Mouse (Mus musculus): ENCODE measurements at regions not wholly inside any gene's neighbourhood (a gene's known extent, or its start where the extent isn't known, plus 50 kb on each side); places are given as distances from the start of the nearest gene placed in this dataset.

GRCm38 (mm10) chr10:29921658-29922057 lies 278.7 kb downstream of the Cenpw start:
- Histone ChIP-seq H3K27ac (ENCODE audit: low read depth, low read length) (no peak overlapping the region), H3K9me3 (replicated peaks; ENCODE audit: control insufficient read depth, low read length) (no peaks in the 10 kb centered on the region), H3K9ac (ENCODE audit: low read depth, low read length) (no peak overlapping the region), H3K4me3 (ENCODE audit: low read depth, low read length) (no peak overlapping the region), H3K4me1 (ENCODE audit: control insufficient read depth, insufficient read depth, low read length) (no peaks in the 10 kb centered on the region), H3K27me3 (ENCODE audit: control insufficient read depth, insufficient read depth, low read length) (no peaks in the 10 kb centered on the region), H3K36me3 (ENCODE audit: control insufficient read depth, insufficient read depth, low read length) (no peaks in the 10 kb centered on the region), H3K4me2 (no peak overlapping the region)
- ATAC-seq (replicated peaks; ENCODE audit: insufficient number of reproducible peaks, low FRiP score, low TSS enrichment): no peak
- WGBS (ENCODE audit: insufficient replicate concordance): 18% methylated on average over 4 of the region's 4 CpGs

GRCm38 (mm10) chr10:29897780-29898363 lies 302.5 kb downstream of the Cenpw start:
- Histone ChIP-seq H3K27ac (ENCODE audit: low read depth, low read length) (no peak overlapping the region), H3K36me3 (ENCODE audit: control insufficient read depth, insufficient read depth, low read length) (no peaks in the 10 kb centered on the region), H3K4me1 (ENCODE audit: control insufficient read depth, insufficient read depth, low read length) (no peaks in the 10 kb centered on the region), H3K4me2 (no peak overlapping the region), H3K27me3 (ENCODE audit: control insufficient read depth, insufficient read depth, low read length) (no peaks in the 10 kb centered on the region), H3K9me3 (replicated peaks; ENCODE audit: control insufficient read depth, low read length) (no peaks in the 10 kb centered on the region), H3K9ac (ENCODE audit: low read depth, low read length) (no peak overlapping the region), H3K4me3 (ENCODE audit: low read depth, low read length) (no peak overlapping the region)
- 63% methylated on average over 1 of the region's 1 CpGs for WGBS (ENCODE audit: insufficient replicate concordance)
- no peak for ATAC-seq (replicated peaks; ENCODE audit: insufficient number of reproducible peaks, low FRiP score, low TSS enrichment)

- no peaks in the 10 kb centered on the region for H3K9me3 ChIP-seq (replicated peaks; ENCODE audit: control insufficient read depth, low read length)
- ATAC-seq (replicated peaks; ENCODE audit: insufficient number of reproducible peaks, low FRiP score, low TSS enrichment): no peak
- H3K36me3 ChIP-seq (ENCODE audit: control insufficient read depth, insufficient read depth, low read length): no peaks in the 10 kb centered on the region
- H3K27me3 ChIP-seq (ENCODE audit: control insufficient read depth, insufficient read depth, low read length): no peaks in the 10 kb centered on the region
- H3K9ac ChIP-seq (ENCODE audit: low read depth, low read length): no peak overlapping the region
- H3K4me2 ChIP-seq: no peak overlapping the region
- H3K4me1 ChIP-seq (ENCODE audit: control insufficient read depth, insufficient read depth, low read length): no peaks in the 10 kb centered on the region
- no peak overlapping the region for H3K27ac ChIP-seq (ENCODE audit: low read depth, low read length)
- no peak overlapping the region for H3K4me3 ChIP-seq (ENCODE audit: low read depth, low read length)
Measured at GRCm38 (mm10) chr10:29864566-29864965, 328.9 kb upstream of the Rspo3 start.

- Histone ChIP-seq H3K27ac (ENCODE audit: low read depth, low read length) (no peak overlapping the region), H3K4me3 (ENCODE audit: low read depth, low read length) (no peak overlapping the region), H3K4me1 (ENCODE audit: control insufficient read depth, insufficient read depth, low read length) (no peaks in the 10 kb centered on the region), H3K9me3 (replicated peaks; ENCODE audit: control insufficient read depth, low read length) (no peaks in the 10 kb centered on the region), H3K27me3 (ENCODE audit: control insufficient read depth, insufficient read depth, low read length) (no peaks in the 10 kb centered on the region), H3K36me3 (ENCODE audit: control insufficient read depth, insufficient read depth, low read length) (no peaks in the 10 kb centered on the region), H3K9ac (ENCODE audit: low read depth, low read length) (no peak overlapping the region), H3K4me2 (no peak overlapping the region)
- no peak for ATAC-seq (replicated peaks; ENCODE audit: insufficient number of reproducible peaks, low FRiP score, low TSS enrichment)
- WGBS (ENCODE audit: insufficient replicate concordance): 12% methylated on average over 2 of the region's 2 CpGs
Measured at GRCm38 (mm10) chr10:29855749-29856313, 320.2 kb upstream of the Rspo3 start.

- H3K4me1 ChIP-seq (ENCODE audit: control insufficient read depth, insufficient read depth, low read length): no peaks in the 10 kb centered on the region
- no peak overlapping the region for H3K4me2 ChIP-seq
- no peaks in the 10 kb centered on the region for H3K36me3 ChIP-seq (ENCODE audit: control insufficient read depth, insufficient read depth, low read length)
- no peaks in the 10 kb centered on the region for H3K9me3 ChIP-seq (replicated peaks; ENCODE audit: control insufficient read depth, low read length)
- H3K27me3 ChIP-seq (ENCODE audit: control insufficient read depth, insufficient read depth, low read length): no peaks in the 10 kb centered on the region
- WGBS (ENCODE audit: insufficient replicate concordance): 71% methylated on average over 2 of the region's 2 CpGs
- no peak for ATAC-seq (replicated peaks; ENCODE audit: insufficient number of reproducible peaks, low FRiP score, low TSS enrichment)
- H3K27ac ChIP-seq (ENCODE audit: low read depth, low read length): no peak overlapping the region
- H3K9ac ChIP-seq (ENCODE audit: low read depth, low read length): no peak overlapping the region
- no peak overlapping the region for H3K4me3 ChIP-seq (ENCODE audit: low read depth, low read length)
Measured at GRCm38 (mm10) chr10:29852516-29852915, 316.8 kb upstream of the Rspo3 start.

GRCm38 (mm10) chr10:29824939-29825658 lies 289.4 kb upstream of the Rspo3 start:
- ATAC-seq (replicated peaks; ENCODE audit: insufficient number of reproducible peaks, low FRiP score, low TSS enrichment): no peak
- Histone ChIP-seq H3K9ac (ENCODE audit: low read depth, low read length) (no peak overlapping the region), H3K4me3 (ENCODE audit: low read depth, low read length) (no peak overlapping the region), H3K9me3 (replicated peaks; ENCODE audit: control insufficient read depth, low read length) (no peaks in the 10 kb centered on the region), H3K4me1 (ENCODE audit: control insufficient read depth, insufficient read depth, low read length) (no peaks in the 10 kb centered on the region), H3K27me3 (ENCODE audit: control insufficient read depth, insufficient read depth, low read length) (no peaks in the 10 kb centered on the region), H3K36me3 (ENCODE audit: control insufficient read depth, insufficient read depth, low read length) (no peaks in the 10 kb centered on the region), H3K27ac (ENCODE audit: low read depth, low read length) (no peak overlapping the region), H3K4me2 (no peak overlapping the region)
- WGBS (ENCODE audit: insufficient replicate concordance): 69% methylated on average over 5 of the region's 5 CpGs

GRCm38 (mm10) chr10:29824413-29824812 lies 288.7 kb upstream of the Rspo3 start:
- ATAC-seq (replicated peaks; ENCODE audit: insufficient number of reproducible peaks, low FRiP score, low TSS enrichment): no peak
- Histone ChIP-seq H3K9ac (ENCODE audit: low read depth, low read length) (no peak overlapping the region), H3K4me3 (ENCODE audit: low read depth, low read length) (no peak overlapping the region), H3K9me3 (replicated peaks; ENCODE audit: control insufficient read depth, low read length) (no peaks in the 10 kb centered on the region), H3K27me3 (ENCODE audit: control insufficient read depth, insufficient read depth, low read length) (no peaks in the 10 kb centered on the region), H3K4me1 (ENCODE audit: control insufficient read depth, insufficient read depth, low read length) (no peaks in the 10 kb centered on the region), H3K4me2 (no peak overlapping the region), H3K27ac (ENCODE audit: low read depth, low read length) (no peak overlapping the region), H3K36me3 (ENCODE audit: control insufficient read depth, insufficient read depth, low read length) (no peaks in the 10 kb centered on the region)

GRCm38 (mm10) chr10:29823177-29823576 lies 287.5 kb upstream of the Rspo3 start:
- Histone ChIP-seq H3K9ac (ENCODE audit: low read depth, low read length) (no peak overlapping the region), H3K36me3 (ENCODE audit: control insufficient read depth, insufficient read depth, low read length) (no peaks in the 10 kb centered on the region), H3K27me3 (ENCODE audit: control insufficient read depth, insufficient read depth, low read length) (no peaks in the 10 kb centered on the region), H3K4me1 (ENCODE audit: control insufficient read depth, insufficient read depth, low read length) (no peaks in the 10 kb centered on the region), H3K4me2 (no peak overlapping the region), H3K9me3 (replicated peaks; ENCODE audit: control insufficient read depth, low read length) (no peaks in the 10 kb centered on the region), H3K4me3 (ENCODE audit: low read depth, low read length) (no peak overlapping the region), H3K27ac (ENCODE audit: low read depth, low read length) (no peak overlapping the region)
- 86% methylated on average over 2 of the region's 2 CpGs for WGBS (ENCODE audit: insufficient replicate concordance)
- no peak for ATAC-seq (replicated peaks; ENCODE audit: insufficient number of reproducible peaks, low FRiP score, low TSS enrichment)

Measured in heart, embryonic 11.5 days (tissue).